ENCODE assay signal across 26 mouse cellular contexts in genomic region chr1:156727234-156728108, GRCm38 (mm10). TPM values are rescaled to one million over a fixed set of nuclear protein-coding genes. Genes with fewer than 3 reads are reported as not detected.
DNase-seq lines count a peak whose midpoint lies in the region; ATAC-seq lines count a peak whose summit lies in the region.
"Had no signal": no experiment of that assay in that cellular context is flagged by ENCODE, and none has a peak within 500 bp of the region (broad histone marks: within the 10 kb centered on the region; RNA-seq: fewer than 3 reads in every experiment).

No protein-coding gene starts in this region.

- WGBS in intestine, embryonic 14.5 days = 55% methylated on average over 13 of the region's 14 CpGs
- 43% methylated on average over 13 of the region's 14 CpGs for WGBS in intestine, embryonic 16.5 days

- DNase-seq in heart, adult 11 months = peak; percentile 60
- DNase-seq in heart, adult 8-10 months (ENCODE audit: low spot score) = no peak
- no peak for DNase-seq in intestine, embryonic 14.5 days (ENCODE audit: low spot score)
- no peak for DNase-seq in layer of hippocampus, postnatal 10 days (ENCODE audit: low spot score in 2 of 2)
- DNase-seq in kidney, postnatal 14 days = no peak
- DNase-seq: adrenal gland, adult 2 months; adrenal gland, postnatal 14 days; cerebellum, adult 11-12 months; cerebellum, adult 8-10 months; cerebellum, postnatal 10 days; cerebellum, postnatal 36 days; embryo, embryonic 11 days; gastrocnemius, adult 2 months; gastrocnemius, postnatal 14 days; heart, adult 18-20 months; heart, postnatal 14 days; heart, postnatal 4 days had no signal

- H3K27me3 ChIP-seq in intestine, embryonic 14.5 days (replicated peaks; ENCODE audit: control insufficient read depth, insufficient read depth, low read length) = no peaks in the 10 kb centered on the region
- H3K27me3 ChIP-seq in intestine, embryonic 16.5 days (replicated peaks; ENCODE audit: control insufficient read depth, insufficient read depth, low read length) = no peaks in the 10 kb centered on the region
- H3K27me3 ChIP-seq: heart, embryonic 13.5 days had no signal

- no peak overlapping the region for H3K9ac ChIP-seq in intestine, embryonic 14.5 days (ENCODE audit: low read length)
- H3K9ac ChIP-seq in intestine, embryonic 16.5 days (ENCODE audit: low read depth, low read length) = no peak overlapping the region
- H3K9ac ChIP-seq: heart, embryonic 13.5 days; hindbrain, embryonic 14.5 days had no signal

- no peak overlapping the region for H3K4me3 ChIP-seq in intestine, embryonic 14.5 days (ENCODE audit: low read depth, low read length)
- no peak overlapping the region for H3K4me3 ChIP-seq in intestine, embryonic 16.5 days (ENCODE audit: low read length)
- H3K4me3 ChIP-seq: forebrain, embryonic 10.5 days; gastrocnemius, adult 2 months; heart, embryonic 10.5 days; heart, embryonic 13.5 days had no signal

- peak overlapping the region; percentile 2; the same call in 1 of the 2 replicates for H3K4me2 ChIP-seq in intestine, embryonic 14.5 days (ENCODE audit: low read length)
- H3K4me2 ChIP-seq in intestine, embryonic 16.5 days (ENCODE audit: low read depth, low read length) = peak overlapping the region; percentile 29
- H3K4me2 ChIP-seq: heart, embryonic 13.5 days; hindbrain, embryonic 14.5 days had no signal

- ATAC-seq in intestine, embryonic 14.5 days (replicated peaks; ENCODE audit: low FRiP score, low TSS enrichment, low read depth) = peak; percentile 51
- peak; percentile 82 for ATAC-seq in intestine, embryonic 16.5 days
- ATAC-seq: CD4-positive, CD25-positive, alpha-beta regulatory T cell, adult 4 months; forebrain, embryonic 14.5 days; hindbrain, postnatal 0 days; inflammation-experienced regulatory T-cells, adult 6 months had no signal

- H3K36me3 ChIP-seq in intestine, embryonic 14.5 days (ENCODE audit: control insufficient read depth, insufficient read depth, low read length) = no peaks in the 10 kb centered on the region
- no peaks in the 10 kb centered on the region for H3K36me3 ChIP-seq in intestine, embryonic 16.5 days (ENCODE audit: control insufficient read depth, insufficient read depth, low read length)
- H3K36me3 ChIP-seq: forebrain, embryonic 10.5 days; heart, embryonic 10.5 days; heart, embryonic 13.5 days had no signal

- H3K9me3 ChIP-seq in intestine, embryonic 14.5 days (ENCODE audit: control insufficient read depth, low read length) = no peaks in the 10 kb centered on the region
- no peaks in the 10 kb centered on the region for H3K9me3 ChIP-seq in intestine, embryonic 16.5 days (ENCODE audit: control insufficient read depth, low read length)
- H3K9me3 ChIP-seq: forebrain, embryonic 10.5 days; heart, embryonic 10.5 days; heart, embryonic 13.5 days had no signal

- H3K27ac ChIP-seq in intestine, embryonic 14.5 days (ENCODE audit: low read depth) = 0 out of 2 replicates have a peak overlapping the region, but pooled peaks have one; percentile 9
- peak overlapping the region; percentile 84 for H3K27ac ChIP-seq in intestine, embryonic 16.5 days (ENCODE audit: low read length)
- H3K27ac ChIP-seq: forebrain, embryonic 10.5 days; gastrocnemius, adult 2 months; heart, embryonic 10.5 days; heart, embryonic 13.5 days; hindbrain, embryonic 14.5 days; hindbrain, postnatal 0 days had no signal

- 0 out of 2 replicates have a peak, but pooled peaks cover 3% of the 10 kb centered on the region for H3K4me1 ChIP-seq in intestine, embryonic 14.5 days (replicated peaks; ENCODE audit: control insufficient read depth, insufficient read depth, low read length)
- peaks cover 6% of the 10 kb centered on the region for H3K4me1 ChIP-seq in intestine, embryonic 16.5 days (ENCODE audit: control insufficient read depth, insufficient read depth, low read length)
- H3K4me1 ChIP-seq: forebrain, embryonic 10.5 days; heart, embryonic 10.5 days had no signal

RNA-seq across cellular contexts. Expression of gene Fam20b, which starts 8.6 kb away (rescaled TPM):
- total RNA-seq in heart, adult 8-10 months (2022) = 10 to 100 TPM; 59.9 to 68.8 (median 65.7) TPM
- polyA plus RNA-seq in intestine, embryonic 14.5 days (2014; fragmentation: Nextera tagmentation; extraction: Ambion mirVana) = 42.4 and 44.3 TPM in 2 replicates
- polyA plus RNA-seq in intestine, embryonic 16.5 days (2015; fragmentation: Nextera tagmentation; extraction: Ambion mirVana) = 38.6 and 47.1 TPM in 2 replicates
- 10 to 100 TPM; 65.2 to 67.2 TPM for total RNA-seq in layer of hippocampus, postnatal 10 days (2021)

RNA-seq across cellular contexts. Expression of gene Tor3a, which starts 53.3 kb away (rescaled TPM):
- 10 to 100 TPM in 1 of 4 experiments, 1 to 10 TPM in 3; 8.1 to 11.2 (median 9.2) TPM for total RNA-seq in heart, adult 8-10 months (2022)
- 6.3 and 6.4 TPM in 2 replicates for polyA plus RNA-seq in intestine, embryonic 14.5 days (2014; fragmentation: Nextera tagmentation; extraction: Ambion mirVana)
- 6.8 and 7.0 TPM in 2 replicates for polyA plus RNA-seq in intestine, embryonic 16.5 days (2015; fragmentation: Nextera tagmentation; extraction: Ambion mirVana)
- total RNA-seq in layer of hippocampus, postnatal 10 days (2021) = 1 to 10 TPM; 5.0 to 8.5 TPM
